Mouse (Mus musculus): ENCODE data around the gene Mrps21. TPM values are rescaled to one million over a fixed set of nuclear protein-coding genes. Genes with fewer than 3 reads are reported as not detected.
"Not testable (repeated sequence)": the region's sequence is repeated elsewhere in the genome, so short reads cannot be mapped to it uniquely, and the experiment has no call there.

Gene Mrps21
- total RNA-seq (2021) = 100 to 1,000 TPM; 153 to 158 TPM

GRCm38 (mm10) chr3:95871392-95871867 is at the start of gene Mrps21:
TSS of gene Mrps21 (minus strand) at chr3:95871519.
- peak; percentile 86 to 93 for DNase-seq (ENCODE audit: low spot score in 2 of 2)
- intact Hi-C loops (cut with DNase I) = no loop called here

- DNase-seq (ENCODE audit: low spot score in 2 of 2); intact Hi-C loops (cut with DNase I): not testable (repeated sequence)
Observed at GRCm38 (mm10) chr3:95920532-95920931, 49.2 kb upstream of the Mrps21 start.

GRCm38 (mm10) chr3:95916760-95917159 is 45.4 kb upstream of the Mrps21 start:
- no peak for DNase-seq (ENCODE audit: low spot score in 2 of 2)
- intact Hi-C loops (cut with DNase I) = no loop called here

GRCm38 (mm10) chr3:95914706-95915105 is 43.4 kb upstream of the Mrps21 start:
- DNase-seq (ENCODE audit: low spot score in 2 of 2) = no peak
- intact Hi-C loops (cut with DNase I) = no loop called here

- intact Hi-C loops (cut with DNase I) = loop anchor here (1.0 kb wide), 1 partner anchor 46 kb away; no protein-coding TSS in a partner anchor
- no peak for DNase-seq (ENCODE audit: low spot score in 2 of 2)
Observed at GRCm38 (mm10) chr3:95907613-95908012, 36.3 kb upstream of the Mrps21 start.

- intact Hi-C loops (cut with DNase I) = loop anchor here (1.0 kb wide), 2 partner anchors 25 to 46 kb away; partner anchors contain the start of gene Ciart
- DNase-seq (ENCODE audit: low spot score in 2 of 2) = no peak
Observed at GRCm38 (mm10) chr3:95906860-95907259, 35.5 kb upstream of the Mrps21 start.

GRCm38 (mm10) chr3:95905940-95906492 is 34.7 kb upstream of the Mrps21 start:
- intact Hi-C loops (cut with DNase I) = loop anchor here (1.0 kb wide), 1 partner anchor 24 kb away; the partner anchor contains the start of gene Ciart
- DNase-seq (ENCODE audit: low spot score in 2 of 2) = peak in 1 of 2 experiments; percentile 49

GRCm38 (mm10) chr3:95905146-95905939 is 34.0 kb upstream of the Mrps21 start:
- no peak for DNase-seq (ENCODE audit: low spot score in 2 of 2)
- intact Hi-C loops (cut with DNase I) = no loop called here

- intact Hi-C loops (cut with DNase I) = no loop called here
- DNase-seq (ENCODE audit: low spot score in 2 of 2) = no peak
Observed at GRCm38 (mm10) chr3:95904568-95904967, 33.2 kb upstream of the Mrps21 start, which contains the start of gene Car14. TSS of gene Car14 (minus strand) at chr3:95904691.

GRCm38 (mm10) chr3:95903753-95904502 is 32.6 kb upstream of the Mrps21 start:
- DNase-seq (ENCODE audit: low spot score in 2 of 2) = no peak

GRCm38 (mm10) chr3:95902643-95903042 is 31.3 kb upstream of the Mrps21 start:
- no peak for DNase-seq (ENCODE audit: low spot score in 2 of 2)
- intact Hi-C loops (cut with DNase I) = no loop called here

More at GRCm38 (mm10) chr3:95903753-95904502, 32.6 kb upstream of the Mrps21 start:
- intact Hi-C loops (cut with DNase I) = no loop called here

GRCm38 (mm10) chr3:95902373-95902625 is 31.0 kb upstream of the Mrps21 start:
- intact Hi-C loops (cut with DNase I) = no loop called here
- DNase-seq (ENCODE audit: low spot score in 2 of 2) = no peak

- DNase-seq (ENCODE audit: low spot score in 2 of 2) = no peak
- intact Hi-C loops (cut with DNase I) = no loop called here
Observed at GRCm38 (mm10) chr3:95901616-95902372, 30.5 kb upstream of the Mrps21 start.

- intact Hi-C loops (cut with DNase I) = no loop called here
- DNase-seq (ENCODE audit: low spot score in 2 of 2) = no peak
Observed at GRCm38 (mm10) chr3:95899800-95900524, 28.6 kb upstream of the Mrps21 start.

GRCm38 (mm10) chr3:95895501-95895900 is 24.2 kb upstream of the Mrps21 start:
- intact Hi-C loops (cut with DNase I); DNase-seq (ENCODE audit: low spot score in 2 of 2): not testable (repeated sequence)

- peak; percentile 53 to 64 for DNase-seq (ENCODE audit: low spot score in 2 of 2)
- intact Hi-C loops (cut with DNase I) = no loop called here
Observed at GRCm38 (mm10) chr3:95894317-95895160, 23.2 kb upstream of the Mrps21 start.

- intact Hi-C loops (cut with DNase I) = loop anchor here (1.0 kb wide), 1 partner anchor 11 kb away; the partner anchor contains the start of gene Ciart
- peak; percentile 95 to 99 for DNase-seq (ENCODE audit: low spot score in 2 of 2)
Observed at GRCm38 (mm10) chr3:95893606-95894316, 22.4 kb upstream of the Mrps21 start, which contains the start of gene Aph1a. TSS of gene Aph1a (plus strand) at chr3:95893969.

Measured in left cerebral cortex, postnatal 25 days (tissue).